Mouse (Mus musculus) CH12.LX (cell line): ENCODE measurements around the gene Lamb2.

Source experiments
- CHD2 ChIP-seq: IDR thresholded peaks from 2 replicates; pipeline ENCODE4 v1.6.1; 2011; ENCODE audit warnings: low read length, improper control_type of control experiment
- CTCF ChIP-seq, 2 experiments: IDR thresholded peaks in 1 of 2; conservative IDR thresholded peaks in 1 of 2; 2 replicates each; pipeline ENCODE4 v1.5.1; 2011 to 2012; ENCODE audit warnings: low read depth in 2 of 2, low read length in 2 of 2, improper control_type of control experiment in 1 of 2, inconsistent platforms in 1 of 2, mild to moderate bottlenecking in 1 of 2, moderate library complexity in 1 of 2
- EP300 ChIP-seq: IDR thresholded peaks from 2 replicates; pipeline ENCODE4 v1.6.1; 2011; ENCODE audit warnings: low read length, improper control_type of control experiment
- GABPA ChIP-seq: IDR thresholded peaks from 2 replicates; pipeline ENCODE4 v1.6.1; 2012; ENCODE audit warnings: low read depth, low read length, improper control_type of control experiment, inconsistent platforms; ENCODE audit not compliant: insufficient replicate concordance
- JUN ChIP-seq: IDR thresholded peaks from 2 replicates; pipeline ENCODE4 v1.6.1; 2011; ENCODE audit warnings: low read depth, mild to moderate bottlenecking, low read length, improper control_type of control experiment, moderate library complexity; ENCODE audit not compliant: insufficient read depth
- KAT2A ChIP-seq: IDR thresholded peaks from 2 replicates; pipeline ENCODE4 v1.6.1; 2012; ENCODE audit warnings: low read length, improper control_type of control experiment, inconsistent platforms; ENCODE audit not compliant: insufficient replicate concordance
- MAFK ChIP-seq: IDR thresholded peaks from 2 replicates; pipeline ENCODE4 v1.6.1; 2011; ENCODE audit warnings: low read length, improper control_type of control experiment; ENCODE audit not compliant: insufficient replicate concordance
- MEF2A ChIP-seq: IDR thresholded peaks from 2 replicates; pipeline ENCODE4 v1.6.1; 2014; ENCODE audit warnings: low read depth, mild to moderate bottlenecking, inconsistent platforms, low read length, improper control_type of control experiment, borderline replicate concordance
- NELFE ChIP-seq: IDR thresholded peaks from 2 replicates; pipeline ENCODE4 v1.6.1; 2011; ENCODE audit warnings: low read depth, low read length, improper control_type of control experiment
- RCOR1 ChIP-seq: conservative IDR thresholded peaks from 2 replicates; pipeline ENCODE4 v1.6.1; 2012; ENCODE audit warnings: low read depth, mild to moderate bottlenecking, inconsistent platforms, low read length, improper control_type of control experiment
- UBTF ChIP-seq: IDR thresholded peaks from 2 replicates; pipeline ENCODE4 v1.6.1; 2012; ENCODE audit warnings: low read depth, mild to moderate bottlenecking, inconsistent platforms, low read length, improper control_type of control experiment, moderate library complexity
- ZMIZ1 ChIP-seq: IDR thresholded peaks from 2 replicates; pipeline ENCODE4 v1.6.1; 2012; ENCODE audit warnings: low read depth, mild to moderate bottlenecking, inconsistent platforms, low read length, improper control_type of control experiment

- no peak for TF ChIP-seq JUN
- no peak for TF ChIP-seq ZMIZ1
- no peak for TF ChIP-seq EP300
- no peak for TF ChIP-seq CTCF (conservative IDR thresholded peaks at IDR 0.05 in 1 of 2, IDR thresholded peaks at IDR 0.05 in 1 of 2; ENCODE audit: low read depth in 2 of 2, low read length in 2 of 2)
- TF ChIP-seq UBTF, result no peak
- TF ChIP-seq KAT2A, result no peak
- TF ChIP-seq MAFK, result no peak
- TF ChIP-seq CHD2, result no peak
- TF ChIP-seq MEF2A, result no peak
- no peak for TF ChIP-seq RCOR1
- TF ChIP-seq NELFE, result no peak
- no peak for TF ChIP-seq GABPA
These were observed 5.9 kb downstream of the Lamb2 start for GRCm38 (mm10) chr9:108485301-108485875.
